Mouse (Mus musculus) adrenal gland, postnatal 36 days (tissue): Measurements from ENCODE around the gene Skp2. TPM values are rescaled to one million over a fixed set of nuclear protein-coding genes. Genes with fewer than 3 reads are reported as not detected.
"Not testable (repeated sequence)": the region's sequence is repeated elsewhere in the genome, so short reads cannot be mapped to it uniquely, and the experiment has no call there.

Experiments
- DNase-seq, 2 experiments: peaks; one replicate each; pipeline ENCODE4 v3.0.0; 2021; ENCODE audit warnings: mixed read lengths in 1 of 2
- long read RNA-seq, 2 experiments: library from polyadenylated mRNA; stranded (forward); transcript quantifications; one replicate each; pipeline ENCODE4 v2.0.0; 2021; ENCODE audit warnings: borderline sequencing depth in 2 of 2
- total RNA-seq, 2 experiments: library from RNA; stranded (reverse); gene quantifications; 2 replicates each; pipeline ENCODE4 v1.2.3; 2021

Skp2 gene
- total RNA-seq, result 1 to 10 TPM; 2.9 to 4.6 TPM
- long read RNA-seq, experiment 1, result 0 reads
- long read RNA-seq, experiment 2, partial matches to known transcripts, result 0 of 1 reads
- long read RNA-seq, experiment 2, other reads (novel, unspliced or antisense), result 0 of 1 reads

DNA sequence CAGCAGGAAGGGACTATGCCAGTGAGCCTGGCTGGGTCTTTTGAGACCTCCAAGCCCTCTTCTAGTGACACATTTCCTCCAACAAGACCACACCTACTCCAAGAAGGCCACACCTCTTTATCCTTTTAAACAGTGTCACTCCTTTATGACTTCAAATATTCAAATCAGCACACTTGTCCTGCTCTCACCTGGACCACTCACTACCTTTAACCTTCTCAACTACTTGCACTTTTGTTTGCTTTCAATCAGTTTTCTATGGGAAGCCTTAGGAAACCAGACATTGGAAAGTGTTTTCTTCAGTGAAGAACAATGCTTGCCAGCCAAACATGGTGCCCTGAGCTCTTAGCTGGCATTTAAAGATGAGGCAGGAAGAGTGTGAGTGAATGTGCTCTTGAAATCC lies at the start of gene Skp2:
Gene Skp2, minus strand, starts transcription at position 101 of the 400 bp plus-strand sequence.
- DNase-seq, result no peak

DNA sequence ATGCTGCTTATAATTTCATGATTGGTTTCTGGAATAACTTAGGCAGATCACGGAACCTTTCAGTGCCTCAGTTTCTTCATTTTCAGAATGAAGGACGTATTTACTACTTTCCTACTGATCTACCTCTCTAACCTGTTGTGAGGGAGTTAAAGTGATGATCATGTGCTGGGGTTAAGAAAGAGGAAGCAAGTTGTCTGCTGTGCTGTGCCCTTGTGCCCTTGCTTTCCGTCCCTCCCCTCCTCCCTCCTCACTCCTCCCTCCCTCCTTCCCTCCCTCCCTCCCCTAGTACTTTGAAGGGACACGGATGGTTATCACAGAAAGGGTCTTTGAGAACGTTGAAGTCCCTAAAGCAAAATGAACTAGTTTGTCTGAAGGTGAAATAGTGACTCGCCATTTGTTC lies 43.2 kb upstream of the Skp2 start:
- no peak for DNase-seq

DNA sequence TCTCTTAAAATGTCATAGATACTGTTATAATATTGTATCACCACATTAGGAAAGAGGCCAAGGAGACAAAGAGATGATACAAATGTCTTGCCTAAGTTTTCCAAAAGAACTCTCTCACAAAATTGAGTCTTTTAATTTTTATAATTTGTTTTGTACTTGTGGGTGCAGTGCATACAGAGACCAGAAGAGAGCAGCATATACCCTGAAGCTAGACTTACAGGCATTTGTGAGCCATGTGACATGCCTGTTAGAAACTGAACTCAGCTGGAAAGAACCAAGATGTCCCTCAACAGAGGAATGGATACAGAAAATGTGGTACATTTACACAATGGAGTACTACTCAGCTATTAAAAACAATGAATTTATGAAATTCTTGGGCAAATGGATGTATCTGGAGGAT lies 37.5 kb upstream of the Skp2 start:
- DNase-seq, result not testable (repeated sequence)

DNA sequence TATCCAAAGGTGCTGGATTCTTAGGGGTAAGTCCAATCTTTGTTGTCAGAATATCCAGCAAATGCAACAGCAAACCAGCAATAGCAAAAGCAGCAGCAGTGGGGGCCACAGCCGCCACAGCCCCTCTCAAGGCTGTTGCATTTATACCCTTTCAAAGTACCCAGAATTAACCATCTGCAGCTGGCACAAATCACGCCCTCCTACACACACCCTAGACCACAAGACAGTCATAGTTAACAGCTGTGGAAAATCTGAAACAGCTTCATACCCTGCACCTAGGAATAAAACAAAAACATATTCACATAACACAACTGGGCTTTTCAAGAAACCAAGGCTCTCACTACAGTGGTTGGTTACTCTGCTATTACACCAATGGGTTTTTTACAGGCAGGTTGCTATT lies 34.6 kb upstream of the Skp2 start:
- no peak for DNase-seq

DNA sequence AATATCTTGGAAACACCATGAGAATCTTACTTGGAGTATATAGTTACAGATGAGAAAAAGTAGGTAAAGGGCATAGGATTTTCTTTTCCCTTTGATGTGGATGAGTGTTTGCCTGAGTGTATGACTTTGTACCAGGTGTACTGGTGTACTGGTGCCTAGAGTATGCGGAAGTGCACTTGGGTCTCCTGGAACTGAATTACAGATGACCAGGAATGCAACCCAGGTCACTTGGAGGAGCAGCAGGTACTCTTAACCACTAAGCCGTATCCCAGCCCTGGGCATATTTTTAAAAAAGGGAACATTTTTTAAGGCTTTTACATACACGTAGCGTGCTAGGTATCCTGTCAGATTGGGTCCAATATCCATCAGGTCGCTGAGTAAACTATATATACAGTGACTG lies 28.8 kb upstream of the Skp2 start:
- no peak for DNase-seq

DNA sequence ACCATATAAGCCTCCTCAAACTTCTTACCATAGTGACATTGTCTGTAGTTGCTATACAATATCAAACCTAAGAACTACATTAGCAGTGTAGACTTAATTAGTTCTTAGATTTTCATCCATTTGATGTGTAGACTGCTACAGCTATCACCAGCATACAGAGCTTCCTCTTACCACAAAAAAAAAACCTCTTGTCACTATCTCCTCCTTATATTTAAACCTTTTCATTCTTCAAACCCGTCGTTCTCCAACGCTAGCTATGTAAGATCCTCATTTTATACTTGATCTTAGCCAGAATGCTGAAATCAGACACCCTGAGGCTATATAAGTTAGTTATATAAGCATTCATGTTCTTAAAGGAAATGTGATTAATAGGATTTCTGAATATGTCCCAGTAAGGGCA lies 21.8 kb upstream of the Skp2 start:
- no peak for DNase-seq

DNA sequence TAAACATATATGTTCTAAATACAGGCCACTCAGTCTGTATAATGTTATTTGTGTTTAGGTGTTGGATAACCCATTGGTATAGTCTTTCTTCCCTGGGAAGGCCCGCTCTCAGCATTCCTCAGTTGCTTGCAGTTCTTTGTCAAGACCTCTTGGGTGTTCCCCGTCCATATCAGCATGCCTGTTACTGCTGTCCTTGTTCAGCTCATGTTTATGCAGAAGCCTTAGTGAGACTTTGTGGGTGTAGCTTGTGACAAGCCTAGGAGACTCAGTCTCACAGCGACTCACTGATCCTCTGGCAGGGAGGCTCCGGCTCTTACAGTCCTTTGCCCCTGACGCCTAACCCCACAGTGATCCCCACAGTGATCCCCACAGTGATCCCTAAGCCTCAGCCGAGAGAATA lies 8.9 kb upstream of the Skp2 start:
- DNase-seq, result no peak

DNA sequence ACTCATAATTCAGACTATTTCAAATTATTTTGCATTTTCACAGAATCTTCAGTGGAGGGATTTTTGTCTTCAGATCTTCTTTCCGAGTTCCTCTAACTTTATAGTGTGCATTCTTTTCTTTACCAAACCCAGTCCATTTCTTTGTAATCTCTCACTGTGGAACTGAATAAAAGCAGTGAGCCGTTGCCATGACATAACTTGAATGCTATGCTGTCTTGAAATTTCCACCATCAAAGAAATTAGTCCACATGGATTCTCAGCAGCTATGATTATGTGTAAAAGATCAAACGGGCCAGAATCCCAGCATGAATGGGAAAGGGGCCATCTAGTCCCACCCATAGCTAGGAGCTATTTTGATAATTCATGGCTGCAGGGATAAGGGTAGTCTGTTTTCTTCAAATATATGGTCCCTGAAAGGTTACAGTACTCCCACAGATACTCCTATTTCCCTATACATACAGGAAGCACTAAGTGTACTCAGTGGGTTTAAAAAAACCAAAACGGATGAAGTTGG lies 7.4 kb upstream of the Skp2 start:
- DNase-seq, result no peak

DNA sequence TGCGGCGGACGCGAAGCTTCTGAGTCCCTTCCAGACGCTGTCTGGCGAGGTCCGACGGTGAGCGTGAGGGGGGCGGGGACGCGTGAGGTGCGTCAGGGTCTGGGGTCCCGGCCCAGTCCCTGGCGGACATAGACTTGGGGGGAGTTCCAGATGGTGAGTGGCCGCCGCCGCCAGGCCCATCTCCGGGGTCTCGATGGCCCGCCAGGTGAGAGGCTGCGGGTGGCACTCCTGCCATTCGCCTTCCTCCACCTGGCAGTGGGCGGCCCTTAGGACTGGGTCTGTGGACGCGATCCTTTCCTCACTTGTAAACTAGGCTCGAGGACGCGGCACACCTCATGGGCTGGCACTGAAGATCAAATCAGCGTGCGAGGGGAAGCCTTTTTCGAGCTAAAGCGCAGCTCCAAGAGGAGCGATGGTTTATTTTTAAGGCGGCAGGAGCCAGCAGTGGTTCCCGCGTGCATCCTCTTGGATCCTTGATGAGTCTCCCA lies 14.5 kb downstream of the Skp2 start:
- DNase-seq, result peak in 1 of 2 experiments; percentile 49

DNA sequence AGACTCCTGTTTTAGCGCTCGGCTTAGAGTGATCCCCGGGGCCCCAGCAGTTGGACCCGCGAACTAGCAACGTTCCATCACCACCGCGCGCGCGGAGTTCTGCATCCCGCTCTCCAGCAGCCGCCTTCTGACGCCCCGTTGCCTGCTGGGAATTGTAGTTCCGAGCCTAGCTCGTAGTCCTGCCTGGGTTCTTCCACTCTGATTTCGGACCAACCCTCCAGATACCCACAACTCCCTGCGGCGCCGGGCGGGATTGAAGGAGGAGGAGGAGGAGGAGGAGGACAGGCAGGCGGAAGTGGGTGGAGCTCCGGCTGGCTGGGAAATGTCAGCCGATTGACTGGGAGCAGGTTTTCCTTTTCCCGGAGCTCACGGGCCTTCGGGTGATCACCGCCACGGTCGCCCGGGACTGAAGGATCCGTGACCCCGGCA lies 15.0 kb downstream of the Skp2 start, which contains the start of gene Lmbrd2:
Gene Lmbrd2, plus strand, starts transcription at position 299 of the 429 bp plus-strand sequence.
- peak; percentile 98 to 99 for DNase-seq

DNA sequence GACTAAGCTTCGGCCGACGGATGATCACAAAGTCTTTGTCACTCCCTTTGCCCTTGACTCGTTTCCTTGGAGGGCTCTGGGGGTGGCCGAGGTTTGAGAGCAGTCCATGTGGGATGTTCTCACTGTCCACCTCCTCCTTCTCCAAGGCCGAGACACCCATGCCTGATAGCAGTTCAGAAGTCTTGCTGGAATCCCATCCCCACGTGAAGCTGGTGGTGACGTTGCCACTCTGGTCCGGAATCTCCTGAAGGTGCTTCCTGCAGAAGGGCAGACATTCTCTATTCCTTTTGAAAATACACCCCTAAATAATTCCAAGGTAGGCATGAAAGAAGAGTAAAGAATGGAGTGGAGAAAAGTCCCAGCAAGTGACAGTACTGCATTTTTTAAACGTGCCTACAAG lies 15.8 kb downstream of the Skp2 start:
- peak in 1 of 2 experiments; percentile 14 for DNase-seq

DNA sequence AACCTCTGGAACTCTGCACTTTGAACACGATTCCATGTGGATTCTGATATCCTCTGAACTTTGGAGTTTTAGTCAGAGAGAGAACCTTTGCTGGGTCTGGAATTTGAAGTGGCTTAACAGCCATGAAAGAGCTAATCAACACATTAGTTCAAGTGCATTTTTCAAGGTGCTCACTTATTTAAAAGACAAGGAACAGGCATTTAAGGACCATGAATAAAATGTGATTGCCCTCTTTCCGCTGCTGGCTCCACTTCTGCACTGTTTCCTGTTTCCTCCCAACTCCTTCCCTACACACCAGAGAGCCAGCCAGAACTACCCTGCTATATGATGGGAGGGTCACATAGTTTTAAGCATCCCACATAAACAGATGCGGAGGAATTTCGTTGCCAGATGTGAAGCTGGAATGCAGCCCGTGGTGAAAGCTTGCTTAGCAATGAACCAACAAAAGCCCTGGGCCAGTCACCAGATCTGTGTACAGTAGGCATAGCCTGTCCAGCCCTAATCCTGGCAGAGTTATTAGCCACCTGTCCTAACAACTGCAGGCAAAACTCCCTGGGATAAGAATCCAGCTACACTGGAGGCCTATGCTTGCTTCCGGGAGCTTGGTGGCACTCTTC lies 20.2 kb downstream of the Skp2 start:
- no peak for DNase-seq

DNA sequence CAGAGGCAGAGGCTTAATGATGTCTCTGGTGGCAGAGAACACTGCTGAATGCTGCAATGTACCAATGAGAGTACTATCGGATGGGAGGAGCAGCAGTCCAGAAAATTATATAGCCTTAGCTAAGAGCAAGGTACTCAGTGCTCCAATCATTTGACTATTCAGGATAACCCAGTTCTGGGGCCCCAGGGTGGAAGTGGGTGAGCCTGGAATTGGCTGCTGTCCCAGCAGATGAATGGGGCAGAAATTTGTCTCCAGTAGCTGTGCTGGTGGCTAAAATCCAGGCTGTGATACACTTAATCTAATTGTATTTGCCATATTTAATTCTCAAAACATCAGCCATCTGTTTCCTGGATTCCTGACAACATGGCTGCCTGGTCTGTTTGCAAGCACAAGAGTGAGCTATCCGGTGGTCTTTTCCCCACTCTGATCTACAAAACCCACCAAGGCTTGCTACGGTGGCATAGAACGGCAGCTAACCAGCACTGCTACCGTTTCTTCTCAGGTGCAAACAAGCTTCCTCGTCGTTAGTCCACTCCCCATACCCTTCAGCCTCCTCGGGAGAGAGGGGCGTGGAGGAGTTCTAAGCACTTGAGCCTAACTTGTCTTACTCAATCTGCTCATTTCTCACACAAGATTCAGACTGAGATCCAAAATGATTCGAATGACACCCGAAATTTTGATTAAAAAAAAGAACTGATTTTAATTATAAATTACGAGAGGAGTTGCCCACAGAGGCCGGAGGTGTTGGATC lies 22.4 kb downstream of the Skp2 start:
- peak; percentile 11 to 16 for DNase-seq

DNA sequence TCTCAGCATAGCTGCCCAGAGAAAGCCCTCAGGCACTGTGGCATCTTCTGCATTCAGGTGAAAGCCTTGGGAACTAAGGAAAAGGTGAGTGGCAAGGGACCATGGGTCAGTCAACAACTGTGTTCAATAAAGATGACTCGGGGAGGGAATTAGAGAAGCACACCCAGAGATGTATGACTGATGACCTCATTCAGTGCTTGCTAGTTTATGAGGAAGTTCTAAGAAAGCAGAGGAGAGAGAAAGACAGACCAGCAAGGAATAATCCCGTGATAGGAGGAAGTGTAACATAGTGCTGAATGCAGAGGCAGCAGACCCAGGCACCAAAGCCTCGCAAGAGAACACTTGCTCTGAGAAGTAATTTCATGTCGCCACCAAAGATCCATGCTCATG lies 23.7 kb downstream of the Skp2 start:
- DNase-seq, result no peak

DNA sequence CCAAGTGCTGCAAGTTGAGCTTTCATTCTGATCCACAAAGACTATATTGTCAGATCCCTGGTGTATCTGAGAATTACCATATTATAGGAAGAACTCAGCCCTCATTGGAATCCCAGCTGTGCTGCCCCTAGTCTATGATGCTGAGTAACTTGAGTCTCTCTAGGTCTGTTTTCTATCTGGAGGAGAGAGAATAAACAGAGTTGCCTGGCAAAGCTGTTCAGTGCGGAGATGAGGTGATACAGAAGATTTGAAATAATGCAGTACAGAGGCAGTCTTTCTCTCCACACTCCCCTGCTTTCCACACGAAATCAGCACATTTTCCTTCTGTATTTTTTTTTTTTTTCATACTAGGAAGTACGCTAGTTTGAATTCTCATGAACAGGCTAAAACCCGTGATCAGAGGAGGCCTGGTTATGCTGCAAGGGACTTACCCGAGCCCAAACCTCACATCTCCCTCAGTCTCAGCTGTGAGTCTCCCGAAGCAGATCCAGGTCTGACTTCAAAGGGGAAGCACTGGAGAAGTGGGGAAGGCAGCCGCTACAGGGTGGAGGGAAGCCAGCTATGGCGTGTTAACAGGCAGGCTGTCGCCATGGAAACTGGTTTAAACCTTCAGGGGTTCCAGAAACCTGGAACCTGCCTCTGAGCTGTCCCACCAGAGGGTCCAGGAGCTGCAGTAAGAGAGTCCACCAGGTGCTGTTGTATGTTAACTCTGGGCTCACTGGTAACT lies 24.3 kb downstream of the Skp2 start:
- DNase-seq, result no peak

DNA sequence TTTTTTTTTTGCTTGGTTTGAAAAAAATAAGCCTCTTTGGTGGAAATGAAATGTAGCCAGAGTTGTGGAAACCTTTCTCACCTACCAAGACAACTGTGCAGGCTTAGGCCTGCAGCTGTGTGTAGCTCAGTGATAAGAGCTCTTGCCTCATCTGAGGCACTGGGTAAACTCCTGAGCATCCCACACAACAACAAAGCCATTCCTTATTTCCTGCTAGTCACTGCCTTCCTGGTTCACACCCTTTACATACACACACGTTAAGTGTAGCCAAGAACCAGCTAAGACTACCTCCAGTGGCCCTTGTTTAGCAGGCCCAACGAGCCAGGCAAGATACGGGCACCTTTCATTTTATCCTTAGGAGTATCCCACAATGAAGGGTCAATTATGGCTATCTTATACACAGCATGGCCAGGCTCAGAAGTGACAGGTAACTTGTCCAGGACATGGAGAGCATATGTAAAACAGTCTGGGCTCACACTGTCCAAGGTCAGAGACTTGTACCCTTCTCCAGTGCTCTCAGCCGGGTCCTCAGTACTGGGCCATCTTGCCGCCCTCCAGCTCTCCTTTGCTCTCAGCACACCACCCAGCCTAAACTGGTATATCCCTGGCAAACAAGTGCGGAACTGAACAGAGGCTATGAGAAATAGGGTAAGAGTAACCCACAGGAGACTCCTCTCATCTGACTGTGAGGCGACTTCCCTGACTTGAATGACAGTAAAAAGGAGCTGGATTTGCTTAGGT lies 28.0 kb downstream of the Skp2 start:
- DNase-seq, result no peak

DNA sequence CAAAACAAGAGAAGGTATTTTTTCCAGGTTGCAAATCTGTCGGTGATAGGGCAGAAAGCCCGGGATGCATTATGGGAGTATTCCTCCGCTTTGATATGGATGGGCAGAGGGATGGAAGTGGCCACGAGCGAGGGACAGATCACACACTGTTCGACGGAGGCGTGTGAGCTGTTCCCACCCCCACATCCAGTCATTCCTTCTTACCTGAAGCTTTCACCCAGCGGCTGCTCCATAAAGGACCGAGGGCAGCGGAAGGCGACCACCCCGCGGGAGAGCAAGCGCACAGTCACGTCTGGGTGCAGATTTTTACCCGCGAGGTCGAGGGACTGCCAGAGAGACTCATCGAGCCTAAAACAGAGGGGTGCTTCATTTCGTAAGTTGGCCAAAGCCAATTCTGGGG lies 30.4 kb downstream of the Skp2 start:
- DNase-seq, result no peak

DNA sequence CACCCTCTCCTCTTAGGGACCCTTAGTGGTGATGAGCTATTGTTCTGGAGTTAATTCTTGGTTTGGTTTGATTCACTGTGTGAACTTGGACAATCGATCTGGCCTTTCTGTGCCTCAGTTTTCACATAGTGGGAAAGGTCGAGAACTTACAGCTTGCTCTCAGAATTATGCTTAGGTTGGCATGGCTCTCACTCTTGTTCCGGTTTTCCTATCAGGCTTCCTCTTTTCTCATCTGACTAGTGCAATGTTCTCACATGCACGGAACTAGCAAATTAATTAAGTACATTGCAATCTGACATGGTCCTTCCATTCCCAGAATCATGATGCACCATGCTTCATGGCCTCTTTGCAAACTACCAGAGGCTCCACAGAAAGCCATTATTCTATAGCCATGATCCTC lies 32.2 kb downstream of the Skp2 start:
- DNase-seq, result no peak

DNA sequence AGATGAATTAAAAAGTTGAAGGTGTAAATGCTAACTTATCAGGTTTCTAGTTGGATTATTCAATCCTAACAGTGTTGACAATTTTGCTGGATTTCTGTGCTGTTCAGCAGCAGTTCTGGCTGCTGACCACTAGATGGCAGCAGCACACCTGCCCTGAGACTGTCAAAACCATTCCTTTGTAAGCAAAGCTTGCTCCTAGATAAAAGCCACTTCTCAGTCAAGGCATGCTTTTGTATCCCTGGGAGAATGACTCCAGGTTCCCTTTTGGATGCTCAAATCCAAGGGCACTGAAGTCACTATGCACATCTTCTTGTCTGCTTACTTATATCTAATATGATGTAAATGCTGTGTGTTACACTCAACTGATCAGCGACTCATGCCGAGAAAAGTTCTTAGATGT lies 35.1 kb downstream of the Skp2 start:
- peak; percentile 50 to 57 for DNase-seq

DNA sequence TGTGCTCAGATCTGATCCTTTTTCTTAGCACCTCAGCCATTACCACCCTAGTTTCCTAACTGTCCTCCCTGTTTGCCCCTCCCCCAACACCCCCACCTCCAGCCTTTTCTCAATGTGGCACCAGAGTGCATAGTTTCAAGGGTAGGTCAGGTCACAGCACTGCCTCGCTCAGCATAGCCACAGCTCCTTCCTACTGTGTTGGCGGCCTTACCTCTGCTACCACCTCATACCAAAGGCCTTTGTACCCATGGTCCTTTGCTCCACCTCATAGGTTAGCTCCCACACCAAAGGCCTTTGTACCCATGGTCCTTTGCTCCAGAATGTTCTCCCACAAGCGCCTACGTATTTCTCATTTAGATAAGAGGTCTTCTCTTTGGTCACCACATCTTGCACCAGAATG lies 36.4 kb downstream of the Skp2 start:
- DNase-seq, result no peak

DNA sequence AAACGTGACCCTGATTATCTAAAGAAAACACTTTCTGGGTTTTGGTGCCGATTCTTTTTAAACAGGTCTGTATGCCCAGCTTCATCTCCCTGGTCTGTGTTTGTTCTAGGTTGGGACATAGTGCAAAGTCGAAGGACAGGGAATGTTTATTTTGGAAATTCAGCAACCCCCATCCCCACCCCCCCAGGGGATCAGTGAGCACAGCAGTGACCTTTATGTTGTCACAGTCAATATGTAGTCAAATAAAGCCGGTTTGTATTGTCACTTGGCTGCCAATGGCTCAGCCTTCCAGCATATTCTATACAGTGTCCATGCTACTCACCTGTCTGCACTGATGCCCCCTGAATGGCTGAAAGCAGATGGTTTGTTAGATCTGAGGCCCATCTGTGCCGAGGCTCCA lies 40.6 kb downstream of the Skp2 start:
- DNase-seq, result peak in 1 of 2 experiments; percentile 25

DNA sequence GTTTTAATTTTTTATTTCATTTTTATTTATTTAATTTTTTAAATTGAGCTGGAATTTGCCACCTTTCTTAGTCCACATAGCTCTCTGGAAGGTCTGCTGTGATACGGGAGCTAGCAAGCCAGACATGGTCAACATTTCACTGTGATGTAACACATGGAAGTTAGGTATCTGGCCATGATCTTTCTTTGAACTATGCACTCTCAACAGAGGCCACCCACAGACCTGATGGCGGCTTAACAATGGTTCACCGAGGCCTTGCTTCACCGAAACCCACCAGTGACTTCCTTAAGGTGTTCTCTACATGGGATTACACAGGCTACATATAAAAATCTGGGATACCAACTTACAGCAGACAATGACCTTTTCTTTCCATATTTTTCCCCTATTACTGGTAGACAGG lies 41.1 kb downstream of the Skp2 start:
- no peak for DNase-seq
